Mouse (Mus musculus): ENCODE measurements around the gene Gna12.

GRCm38 (mm10) chr5:140733336-140733735 lies 96.9 kb downstream of the Gna12 start:
- no peak for TF ChIP-seq CTCF (IDR thresholded peaks at IDR 0.05)
- no peak for TF ChIP-seq POLR2A (IDR thresholded peaks at IDR 0.05; ENCODE audit: insufficient read depth, low read depth, low read length)
- TF ChIP-seq EP300 (IDR thresholded peaks at IDR 0.05; ENCODE audit: insufficient read depth, low read depth, low read length), result no peak

Data from heart, adult 2 months (tissue).